Mouse (Mus musculus) C2C12 (cell line): ENCODE data around the gene Orai3.

Experiments
- CEBPB ChIP-seq: IDR thresholded peaks from one replicate; pipeline ENCODE4 v1.6.1; 2011; ENCODE audit warnings: low read depth, mild to moderate bottlenecking, control low read depth, moderate library complexity
- CTCF ChIP-seq: IDR thresholded peaks from one replicate; pipeline ENCODE4 v1.5.1; 2011; ENCODE audit not compliant: control insufficient read depth, insufficient read depth, insufficient read length
- MAX ChIP-seq: IDR thresholded peaks from one replicate; pipeline ENCODE4 v1.6.1; 2011; ENCODE audit warnings: mild to moderate bottlenecking, control low read depth
- MYOD1 ChIP-seq: IDR thresholded peaks from one replicate; pipeline ENCODE4 v1.6.1; 2011; ENCODE audit warnings: low read depth; ENCODE audit not compliant: control insufficient read depth, insufficient read length
- USF1 ChIP-seq: IDR thresholded peaks from one replicate; pipeline ENCODE4 v1.6.1; 2011; ENCODE audit warnings: low read depth, mild to moderate bottlenecking, control low read depth, moderate library complexity

- TF ChIP-seq CTCF (no peak), MAX (no peak), MYOD1 (no peak), CEBPB (no peak), USF1 (no peak)
Observed at GRCm38 (mm10) chr7:127747559-127748234, 21.9 kb upstream of the Orai3 start.
